Mouse (Mus musculus): ENCODE measurements around the gene Myo1g.

Gene Myo1g

DNA sequence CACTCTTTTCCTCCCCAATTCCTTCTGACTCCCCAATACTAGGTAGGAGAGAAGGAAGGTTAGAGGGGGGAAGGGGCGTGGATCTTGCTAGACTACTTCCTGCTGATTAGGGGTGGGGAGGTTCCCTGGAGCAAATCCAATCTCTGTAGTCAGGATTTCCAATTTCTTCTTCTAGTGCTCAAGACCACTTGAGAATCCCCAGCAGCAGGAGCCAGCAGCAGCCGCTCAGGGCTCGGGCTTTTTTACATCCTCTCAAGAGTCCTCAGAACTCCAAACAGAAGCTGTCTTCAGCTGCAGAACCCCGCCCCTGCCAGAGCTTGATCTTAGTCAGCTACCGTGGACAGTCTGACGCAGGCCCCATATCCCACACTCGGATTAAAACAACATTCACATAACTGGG, 33.3 kb downstream of the Myo1g start:
- no peak for DNase-seq

GRCm38 (mm10) chr11:6486916-6487315, 33.8 kb downstream of the Myo1g start:
- DNase-seq: no peak

DNA sequence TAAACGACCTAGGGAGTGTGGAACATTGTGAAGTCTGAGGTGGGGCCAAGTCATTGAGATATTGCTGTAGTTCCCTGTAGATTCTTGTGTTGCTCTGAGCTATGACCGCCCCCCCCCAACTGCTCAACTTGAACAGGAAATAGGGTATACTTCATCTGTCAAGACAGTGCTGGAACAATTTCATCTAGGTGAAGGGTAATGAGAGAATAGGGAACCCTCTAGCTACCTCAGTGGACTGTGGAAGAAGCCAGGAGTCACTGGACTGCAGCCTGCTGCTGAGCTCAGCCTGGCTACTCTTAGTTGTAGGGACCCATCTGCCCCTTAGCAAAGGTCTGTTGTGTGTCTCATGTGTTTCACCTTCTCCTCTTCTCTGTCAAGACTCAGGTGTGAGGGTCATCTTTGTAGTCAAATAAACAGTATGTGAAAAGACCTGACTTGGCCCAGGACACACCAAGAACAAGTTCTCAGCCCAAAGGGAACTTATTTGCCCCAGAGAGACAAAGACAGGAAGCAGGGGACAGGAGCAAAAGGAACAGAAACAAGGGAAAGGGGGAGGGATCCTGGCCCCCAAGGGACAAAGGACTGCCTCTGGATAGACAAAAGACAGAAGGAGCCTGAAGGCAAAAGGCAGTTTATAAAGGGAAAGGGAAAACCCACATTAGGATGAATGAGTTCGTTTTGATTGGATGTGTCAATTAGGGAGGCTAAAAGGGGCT, 36.4 kb downstream of the Myo1g start:
- DNase-seq: no peak

GRCm38 (mm10) chr11:6483103-6483502, 37.7 kb downstream of the Myo1g start:
- DNase-seq: no peak

DNA sequence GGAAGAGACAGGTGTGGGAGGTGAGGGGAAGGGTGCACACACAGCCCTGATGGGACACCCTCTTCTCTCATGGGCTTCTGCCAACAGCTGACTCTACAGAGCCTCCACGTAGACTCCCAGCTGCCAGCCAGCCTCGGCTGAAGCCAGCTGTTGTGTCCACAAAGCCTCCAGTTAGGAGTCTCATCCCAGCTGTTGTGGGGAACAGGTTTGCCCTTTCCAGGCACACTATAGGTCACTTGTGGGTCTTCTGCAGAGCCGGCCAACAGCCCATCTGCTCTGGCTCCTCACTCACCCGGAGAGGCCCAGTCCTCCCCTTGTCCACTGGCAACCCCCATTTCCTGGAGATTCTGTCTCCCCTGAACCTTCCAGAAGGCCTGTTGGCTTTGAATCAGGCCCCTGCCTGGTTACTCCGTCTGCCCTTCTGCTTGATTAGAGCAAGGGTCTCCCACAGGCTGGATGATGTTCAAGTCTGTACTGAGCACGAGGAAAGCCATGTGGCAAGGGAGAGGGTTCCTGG, 39.0 kb downstream of the Myo1g start:
- no peak for DNase-seq

DNA sequence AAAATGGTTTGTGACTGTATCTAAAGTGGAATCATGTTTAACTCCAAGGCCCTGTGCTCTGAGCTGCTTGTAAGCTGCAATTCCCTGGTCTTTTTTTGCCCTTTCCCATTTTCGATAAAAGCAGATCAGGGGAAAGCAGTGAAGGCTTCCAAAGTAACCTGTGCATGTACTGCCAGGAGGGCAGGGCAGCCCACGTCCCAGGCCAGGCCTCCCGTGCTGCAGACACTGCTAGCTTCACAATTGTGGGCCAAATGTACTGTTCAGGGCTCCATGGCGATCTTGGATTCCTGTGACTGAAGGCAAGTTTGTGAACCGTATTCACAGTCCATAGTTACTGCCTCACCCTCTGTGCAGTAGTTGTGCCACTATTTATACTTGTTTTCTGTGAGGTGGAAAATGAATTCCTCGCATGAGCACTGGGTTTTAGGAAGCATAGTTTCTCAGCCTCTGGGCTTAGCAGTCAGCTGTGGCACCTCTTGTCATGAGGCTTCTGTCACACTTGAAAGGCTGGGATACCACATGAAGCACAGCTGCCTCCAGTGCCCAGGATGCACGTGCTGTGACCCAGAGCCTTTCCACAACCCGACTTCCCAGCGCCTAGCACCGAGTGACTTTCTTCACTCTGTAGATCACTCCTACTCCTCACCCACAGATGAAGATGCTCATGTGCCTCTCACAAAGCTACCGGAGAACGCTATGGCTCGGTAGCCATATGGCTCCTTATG, 39.9 kb downstream of the Myo1g start:
- no peak for DNase-seq

GRCm38 (mm10) chr11:6480191-6480590, 40.6 kb downstream of the Myo1g start:
- no peak for DNase-seq

DNA sequence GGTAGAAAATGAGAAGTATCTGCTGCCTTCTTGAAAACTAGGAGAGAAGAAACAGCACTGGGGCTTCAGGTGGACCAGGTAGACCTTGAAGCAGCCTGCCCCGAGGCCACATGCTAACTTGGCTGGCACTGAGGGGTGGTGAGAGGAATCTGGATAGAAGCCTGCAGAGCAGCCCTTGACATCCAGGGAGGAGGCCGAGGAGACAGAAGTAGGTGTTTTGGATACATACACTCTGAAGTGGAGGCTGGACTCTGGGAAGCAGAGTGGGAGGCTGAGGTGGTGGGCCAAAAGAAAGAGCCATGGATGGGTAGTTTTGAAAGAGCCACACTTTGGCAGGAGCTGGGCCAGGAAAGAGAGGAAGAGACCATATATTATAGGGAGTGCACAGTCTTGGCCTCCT, 41.5 kb downstream of the Myo1g start:
- DNase-seq: no peak

- DNase-seq: no peak
Observed at GRCm38 (mm10) chr11:6477350-6477749, 43.4 kb downstream of the Myo1g start.

GRCm38 (mm10) chr11:6476876-6477275, 43.9 kb downstream of the Myo1g start:
- DNase-seq: no peak

DNA sequence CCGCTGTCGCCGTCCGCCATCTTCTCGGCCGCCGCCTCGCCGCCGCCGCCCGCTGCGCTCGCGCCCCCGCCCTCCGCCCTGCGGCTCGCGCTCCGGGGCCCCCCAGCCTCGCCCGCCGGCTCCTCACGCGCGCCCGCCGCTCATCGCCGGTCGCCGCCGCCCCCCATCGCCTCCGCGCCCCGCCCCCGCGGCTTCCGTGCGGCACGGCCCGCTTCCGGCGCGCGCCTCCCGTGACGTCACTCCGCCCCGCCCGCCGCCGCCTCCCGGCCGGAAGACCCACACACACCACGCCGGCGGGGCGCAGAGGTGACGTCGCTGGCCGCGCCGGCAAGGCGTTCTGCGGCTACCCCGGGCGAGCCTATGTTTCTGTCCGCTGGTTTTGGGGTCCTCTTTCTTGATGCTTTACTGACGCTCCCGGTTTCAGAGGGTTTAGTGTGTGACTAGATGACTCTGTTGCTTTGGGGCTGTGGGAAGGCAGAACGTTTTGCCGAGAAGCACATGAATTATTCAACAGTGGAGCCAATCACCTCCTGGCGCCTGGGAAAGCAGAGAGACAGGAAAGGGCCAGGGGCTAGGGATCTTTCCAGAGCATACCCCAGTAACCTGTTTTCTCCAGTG, 44.8 kb downstream of the Myo1g start, which contains the start of gene Purb:
Gene Purb, minus strand, starts transcription at position 51 of the 618 bp plus-strand sequence.
- DNase-seq: peak; percentile 96

GRCm38 (mm10) chr11:6474874-6475731, 45.7 kb downstream of the Myo1g start:
- DNase-seq: peak; percentile 76

- DNase-seq: no peak
Observed at GRCm38 (mm10) chr11:6474381-6474780, 46.4 kb downstream of the Myo1g start.

GRCm38 (mm10) chr11:6472076-6472475, 48.7 kb downstream of the Myo1g start:
- no peak for DNase-seq

GRCm38 (mm10) chr11:6471493-6471892, 49.3 kb downstream of the Myo1g start:
- no peak for DNase-seq

- DNase-seq: no peak
Observed at GRCm38 (mm10) chr11:6471054-6471453, 49.7 kb downstream of the Myo1g start.

DNA sequence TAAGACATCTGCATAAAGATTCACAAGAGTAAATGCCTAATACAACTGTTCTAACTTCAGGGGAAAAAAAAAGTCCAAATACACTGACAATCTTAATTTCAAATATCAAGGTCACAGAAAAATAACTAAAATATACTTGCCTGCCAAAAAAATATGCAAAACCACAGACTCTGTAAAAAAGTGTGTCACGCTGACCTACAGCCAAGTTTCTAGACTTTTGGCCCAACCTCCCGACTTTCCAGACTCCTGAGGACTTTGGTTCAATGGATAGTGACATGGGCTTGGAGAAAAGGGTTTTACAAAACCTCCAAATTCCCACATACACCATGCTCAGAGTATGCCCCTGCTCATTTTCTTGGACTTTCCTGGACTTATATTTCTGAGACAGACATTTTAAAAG, 52.2 kb downstream of the Myo1g start:
- no peak for DNase-seq

DNA sequence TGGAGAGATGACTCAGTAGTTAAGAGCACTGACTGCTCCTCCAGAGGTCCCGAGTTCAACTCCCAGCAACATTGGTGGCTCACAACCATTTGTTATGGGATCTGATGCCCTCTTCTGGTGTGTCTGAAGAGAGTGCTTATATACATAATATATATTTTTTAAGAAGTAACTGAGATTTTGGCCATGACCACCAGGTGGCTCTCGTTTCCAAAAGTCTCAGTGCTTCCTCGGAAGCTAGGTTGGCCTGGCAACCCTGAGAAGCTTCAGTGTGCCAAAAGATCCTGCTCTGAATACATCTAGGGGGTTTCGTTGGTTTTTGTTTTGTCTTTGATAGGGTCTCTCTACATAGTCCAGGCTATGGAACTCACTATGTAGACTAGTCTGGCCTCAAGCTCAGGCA, 55.6 kb downstream of the Myo1g start:
- DNase-seq: peak; percentile 75

GRCm38 (mm10) chr11:6463159-6463837, 57.5 kb downstream of the Myo1g start:
- DNase-seq: no peak
